Mouse (Mus musculus) CD4-positive naive resting alpha-beta T cell, adult 76 days (primary cell): Measurements from ENCODE around the gene Pwwp2a. TPM values are rescaled to one million over a fixed set of nuclear protein-coding genes. Genes with fewer than 3 reads are reported as not detected.

ENCODE experiments used
- total RNA-seq: library from RNA; stranded (reverse); gene quantifications from one replicate; pipeline ENCODE4 v1.2.4, GENCODE M21; 2023

Pwwp2a gene
- 66.5 TPM for total RNA-seq

GRCm38 (mm10) chr11:43681472-43682414 lies at the start of gene Pwwp2a:
Gene Pwwp2a, plus strand, starts transcription at chr11:43681998.

GRCm38 (mm10) chr11:43747233-43748226 lies 65.7 kb downstream of the Pwwp2a start, which contains the start of gene Ttc1:
Gene Ttc1, minus strand, starts transcription at chr11:43748008.

Other genes with a start within 250 kb of the Pwwp2a start
- gene Slu7, start 248.3 kb upstream of the Pwwp2a start, total RNA-seq, result 114 TPM
- gene C1qtnf2, start 207.7 kb upstream of the Pwwp2a start, total RNA-seq, result not detected
- 1.3 TPM for gene Ccnjl, start 153.2 kb upstream of the Pwwp2a start, total RNA-seq
- gene 4933415A04Rik, start 95.0 kb upstream of the Pwwp2a start, total RNA-seq, result not detected
- gene Fabp6, start 80.5 kb upstream of the Pwwp2a start, total RNA-seq, result not detected
- 42.7 TPM for gene Ttc1, start 66.0 kb downstream of the Pwwp2a start, total RNA-seq
- gene Adra1b, start 219.2 kb downstream of the Pwwp2a start, total RNA-seq, result not detected